Mouse (Mus musculus) embryonic facial prominence, embryonic 11.5 days (tissue): ENCODE data around the gene Pqbp1. TPM values are rescaled to one million over a fixed set of nuclear protein-coding genes. Genes with fewer than 3 reads are reported as not detected.

Experiments used
- ATAC-seq: fragments of 200-750 bp; cut with Nextera tagmentation; replicated peaks from 2 replicates; pipeline ENCODE4 v1.8.0; 2017; ENCODE audit warnings: low read depth; ENCODE audit not compliant: insufficient number of reproducible peaks, low FRiP score, low TSS enrichment
- DNase-seq: peaks from one replicate; pipeline ENCODE4 v3.0.0-alpha.2; 2015; ENCODE audit warnings: low spot score
- H3K27ac ChIP-seq: fragments of 300-500 bp; sonication (generic); replicated peaks from 2 replicates; pipeline ENCODE4 v1.5.1; 2014; ENCODE audit warnings: mild to moderate bottlenecking, low read depth, low read length, control low read depth
- H3K27me3 ChIP-seq: fragments of 300-500 bp; sonication (generic); 2 replicates; pipeline ENCODE4 v1.6.1; 2014; ENCODE audit warnings: mild to moderate bottlenecking, low read length, moderate library complexity, mixed read lengths; ENCODE audit not compliant: control insufficient read depth, insufficient read depth
- H3K36me3 ChIP-seq: fragments of 300-500 bp; sonication (generic); replicated peaks from 2 replicates; pipeline ENCODE4 v1.6.1; 2014; ENCODE audit warnings: low read depth, mild to moderate bottlenecking, low read length, moderate library complexity, mixed read lengths; ENCODE audit not compliant: control insufficient read depth, insufficient read depth
- H3K4me1 ChIP-seq: fragments of 300-500 bp; sonication (generic); 2 replicates; pipeline ENCODE4 v1.6.1; 2014; ENCODE audit warnings: low read length, mixed read lengths; ENCODE audit not compliant: control insufficient read depth, insufficient read depth
- H3K4me2 ChIP-seq: fragments of 300-500 bp; sonication (generic); 2 replicates; pipeline ENCODE4 v1.6.1; 2014; ENCODE audit warnings: low read depth, mild to moderate bottlenecking, control low read depth, low read length, moderate library complexity
- H3K4me3 ChIP-seq: fragments of 300-500 bp; sonication (generic); 2 replicates; pipeline ENCODE4 v1.5.1; 2014; ENCODE audit warnings: low read depth, low read length, control low read depth
- H3K9ac ChIP-seq: fragments of 300-500 bp; sonication (generic); replicated peaks from 2 replicates; pipeline ENCODE4 v1.6.1; 2014; ENCODE audit warnings: mild to moderate bottlenecking, control low read depth, low read length
- H3K9me3 ChIP-seq: fragments of 300-500 bp; sonication (generic); replicated peaks from 2 replicates; pipeline ENCODE4 v1.6.1; 2016; ENCODE audit warnings: mild to moderate bottlenecking, low read length, inconsistent platforms, mixed read lengths; ENCODE audit not compliant: control insufficient read depth
- WGBS: fragments of 180-500 bp; shearing (Covaris S2); extraction: QIAGEN DNeasy Blood & Tissue Kit; methylation state at CpG from one replicate; pipeline ENCODE4 v1.1.7; 2014; 5-methylcytosine and 5-hydroxymethylcytosine counted together
- polyA plus RNA-seq: library from polyadenylated mRNA; unstranded; fragments of >200 nt; fragmentation: Nextera tagmentation; extraction: Ambion mirVana; gene quantifications from 2 replicates; pipeline ENCODE4 v1.2.1, GENCODE M21; 2014

Pqbp1 gene
- polyA plus RNA-seq, 1 experiment from 2014 or later = 146 TPM

DNA sequence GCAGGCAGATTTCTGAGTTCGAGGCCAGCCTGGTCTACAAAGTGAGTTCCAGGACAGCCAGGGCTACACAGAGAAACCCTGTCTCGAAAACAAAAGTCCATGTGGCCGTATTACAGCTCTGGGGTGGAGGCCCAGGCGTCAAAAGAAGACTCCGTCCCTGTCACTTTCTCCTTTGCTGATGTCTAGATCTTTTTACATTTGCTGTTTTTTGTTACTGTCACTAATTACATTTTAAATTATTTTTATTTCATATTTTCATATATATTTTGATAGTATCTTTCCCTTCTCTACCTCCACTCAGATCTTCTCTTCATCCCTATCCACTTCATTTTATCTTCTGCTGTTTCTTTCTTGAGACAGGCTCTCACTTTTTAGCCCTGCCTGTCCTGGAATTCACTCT is 8.7 kb upstream of the Pqbp1 start, which contains the start of gene Gm10491:
TSS of gene Gm10491 (minus strand) at position 101 of the 400 bp plus-strand sequence.
- H3K4me1 ChIP-seq = no peaks in the 10 kb centered on the region
- no peaks in the 10 kb centered on the region for H3K27me3 ChIP-seq
- no peaks in the 10 kb centered on the region for H3K9me3 ChIP-seq
- no peak within 1 kb of the TSS for H3K4me2 ChIP-seq
- DNase-seq (no peak), ATAC-seq (no peak)
- H3K27ac ChIP-seq = no peak within 1 kb of the TSS
- no peaks in the 10 kb centered on the region for H3K36me3 ChIP-seq
- 84% methylated on average over 5 of the region's 5 CpGs for WGBS
- no peak within 1 kb of the TSS for H3K4me3 ChIP-seq
- no peak within 1 kb of the TSS for H3K9ac ChIP-seq

DNA sequence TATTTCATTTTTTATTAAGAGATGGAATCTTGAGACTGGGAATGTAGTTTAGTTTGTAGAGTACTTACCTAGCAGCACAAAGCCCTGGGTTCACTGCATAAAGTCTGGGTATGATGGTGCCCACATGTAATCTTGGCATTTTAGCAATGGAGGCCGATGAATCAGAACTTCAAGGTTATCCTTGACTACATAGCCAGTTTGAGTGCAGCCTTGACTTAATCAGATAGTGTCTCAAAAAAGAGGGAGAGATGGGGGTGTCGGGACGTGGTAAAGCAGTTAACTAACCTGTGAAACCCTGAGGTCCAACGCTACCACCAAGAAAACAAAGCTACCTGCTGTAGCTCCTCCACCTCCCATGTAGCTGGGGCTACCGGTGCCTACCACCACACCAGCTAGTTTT is 5.4 kb upstream of the Pqbp1 start:
- ATAC-seq (no peak), DNase-seq (no peak)
- Histone ChIP-seq H3K4me3 (no peak overlapping the region), H3K9me3 (no peaks in the 10 kb centered on the region), H3K27ac (no peak overlapping the region), H3K4me2 (no peak overlapping the region), H3K36me3 (no peaks in the 10 kb centered on the region), H3K4me1 (no peaks in the 10 kb centered on the region), H3K27me3 (no peaks in the 10 kb centered on the region), H3K9ac (no peak overlapping the region)
- 94% methylated on average over 5 of the region's 5 CpGs for WGBS

DNA sequence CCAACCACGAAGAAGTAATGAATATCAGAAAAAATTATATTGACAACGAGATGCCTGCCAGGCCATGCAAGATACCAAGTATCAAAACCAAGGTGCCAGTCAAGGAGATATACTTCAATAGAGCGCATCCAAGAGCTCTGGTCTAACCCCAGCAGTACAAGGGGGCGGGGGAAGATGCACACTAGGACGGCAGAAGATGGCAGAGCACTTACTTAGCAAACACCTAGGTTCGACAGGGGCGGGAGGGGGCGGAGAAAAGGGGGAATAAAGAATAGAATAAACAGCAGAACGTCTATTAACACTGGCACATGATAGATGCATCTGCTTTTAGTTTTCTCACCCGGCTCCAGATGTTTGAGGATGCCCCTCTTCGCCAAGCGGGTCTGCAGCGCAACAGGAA is 858 bp downstream of the Pqbp1 start:
- DNase-seq (no peak), ATAC-seq (no peak)
- H3K27ac ChIP-seq = no peak overlapping the region
- no peaks in the 10 kb centered on the region for H3K4me1 ChIP-seq
- peak overlapping the region; percentile 41 for H3K4me2 ChIP-seq
- H3K9ac ChIP-seq = peak overlapping the region; percentile 44
- H3K36me3 ChIP-seq = no peaks in the 10 kb centered on the region
- H3K27me3 ChIP-seq = no peaks in the 10 kb centered on the region
- 25% methylated on average over 12 of the region's 13 CpGs for WGBS
- no peaks in the 10 kb centered on the region for H3K9me3 ChIP-seq
- peak overlapping the region; percentile 48 for H3K4me3 ChIP-seq

DNA sequence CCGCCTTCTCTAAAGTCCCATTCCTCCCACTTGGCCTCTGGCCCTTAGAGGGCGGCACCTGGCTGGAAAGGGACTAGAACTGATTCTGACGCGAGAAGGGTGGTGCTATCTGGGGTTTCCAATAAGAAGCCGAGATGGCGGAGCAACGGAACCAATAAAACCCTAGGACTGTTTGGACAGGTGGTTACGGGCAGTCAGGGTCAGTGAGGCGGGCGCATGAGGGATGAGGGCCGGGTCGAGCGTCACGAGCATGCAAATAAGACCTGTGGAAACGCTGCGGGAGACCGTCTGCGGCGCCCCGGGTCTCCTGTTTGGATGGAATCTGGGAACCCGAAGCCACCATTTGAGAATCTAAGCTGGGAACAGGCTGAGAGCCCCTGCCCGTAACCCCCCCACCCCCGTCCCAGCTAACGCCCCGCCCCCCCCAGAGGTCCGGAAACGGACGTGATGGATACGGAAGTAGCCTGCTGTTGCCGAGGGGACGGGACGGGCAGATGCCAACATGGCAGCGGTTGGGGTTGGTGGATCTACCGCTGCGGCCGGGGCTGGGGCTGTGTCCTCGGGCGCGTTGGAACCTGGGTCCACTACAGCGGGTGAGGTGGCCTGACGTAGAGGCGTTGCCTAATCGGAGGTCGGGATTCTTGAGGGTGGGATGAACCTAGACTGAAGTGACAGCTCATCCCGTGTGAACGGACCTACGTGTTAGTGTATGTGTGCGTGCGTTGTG is 15.1 kb downstream of the Pqbp1 start, which contains the start of gene Slc35a2:
TSS of gene Slc35a2 (plus strand) at position 188 of the 727 bp plus-strand sequence.
- DNase-seq (peak; percentile 81), ATAC-seq (peak; percentile 85)
- H3K4me3 ChIP-seq = peak within 1 kb of the TSS; percentile 47
- 21% methylated on average over 49 of the region's 49 CpGs for WGBS
- no peaks in the 10 kb centered on the region for H3K9me3 ChIP-seq
- H3K4me1 ChIP-seq = no peaks in the 10 kb centered on the region
- peak within 1 kb of the TSS; percentile 1 for H3K9ac ChIP-seq
- H3K27me3 ChIP-seq = no peaks in the 10 kb centered on the region
- H3K4me2 ChIP-seq = peak within 1 kb of the TSS; percentile 44
- H3K36me3 ChIP-seq = no peaks in the 10 kb centered on the region
- H3K27ac ChIP-seq = peak within 1 kb of the TSS; percentile 17; the same call in 1 of the 2 replicates

DNA sequence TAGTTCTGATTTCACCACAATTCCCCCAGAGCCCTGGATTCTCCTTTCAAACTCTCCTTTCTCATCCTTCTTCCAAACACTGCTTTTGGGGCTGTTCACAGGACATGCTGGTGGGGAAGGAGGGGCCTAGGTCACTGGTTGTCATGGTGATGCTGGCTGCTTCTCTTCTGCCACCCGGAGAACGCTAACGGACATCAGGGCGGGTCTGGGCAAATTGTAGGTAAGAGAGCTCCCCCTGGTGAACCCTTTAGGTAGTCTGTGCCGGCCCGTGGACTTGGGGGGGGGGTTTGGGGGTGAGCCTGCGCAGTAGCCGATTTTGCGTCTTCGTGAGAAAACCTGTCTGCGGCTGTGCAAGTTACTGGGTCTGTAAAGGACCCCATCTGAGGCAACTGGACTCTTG is 19.2 kb downstream of the Pqbp1 start:
- H3K9ac ChIP-seq = no peak overlapping the region
- no peaks in the 10 kb centered on the region for H3K4me1 ChIP-seq
- DNase-seq = peak; percentile 78
- no peak overlapping the region for H3K4me3 ChIP-seq
- WGBS = 11% methylated on average over 11 of the region's 11 CpGs
- no peaks in the 10 kb centered on the region for H3K9me3 ChIP-seq
- H3K27ac ChIP-seq = no peak overlapping the region
- ATAC-seq = 0 out of 2 replicates have a peak, but pooled peaks have one; percentile 31
- H3K4me2 ChIP-seq = peak overlapping the region; percentile 21; the same call in 1 of the 2 replicates
- H3K27me3 ChIP-seq = no peaks in the 10 kb centered on the region
- H3K36me3 ChIP-seq = no peaks in the 10 kb centered on the region

DNA sequence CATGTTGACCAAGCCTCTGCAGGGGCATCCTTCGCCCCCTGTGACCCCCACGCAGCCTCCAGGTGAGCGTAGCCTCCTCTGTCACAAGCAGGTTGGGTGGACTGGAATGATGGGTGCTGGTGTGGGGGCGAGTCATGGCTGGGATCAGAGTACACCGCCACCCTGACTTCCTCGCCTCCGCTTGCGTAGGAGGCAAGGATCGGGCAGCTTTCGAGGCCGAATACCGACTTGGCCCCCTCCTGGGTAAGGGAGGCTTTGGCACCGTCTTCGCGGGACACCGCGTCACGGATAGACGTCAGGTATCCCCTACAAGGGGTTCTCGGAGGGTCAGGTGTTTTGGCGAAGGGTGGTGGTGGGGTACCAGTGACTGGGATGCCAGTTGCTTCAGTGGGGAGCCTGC is 20.6 kb downstream of the Pqbp1 start:
- Histone ChIP-seq H3K4me1 (no peaks in the 10 kb centered on the region), H3K27ac (no peak overlapping the region), H3K4me3 (peak overlapping the region; percentile 34), H3K9me3 (no peaks in the 10 kb centered on the region), H3K9ac (peak overlapping the region; percentile 43; the same call in 1 of the 2 replicates), H3K4me2 (peak overlapping the region; percentile 76), H3K27me3 (no peaks in the 10 kb centered on the region), H3K36me3 (no peaks in the 10 kb centered on the region)
- ATAC-seq (peak; percentile 31), DNase-seq (no peak)
- WGBS = 16% methylated on average over 21 of the region's 21 CpGs

DNA sequence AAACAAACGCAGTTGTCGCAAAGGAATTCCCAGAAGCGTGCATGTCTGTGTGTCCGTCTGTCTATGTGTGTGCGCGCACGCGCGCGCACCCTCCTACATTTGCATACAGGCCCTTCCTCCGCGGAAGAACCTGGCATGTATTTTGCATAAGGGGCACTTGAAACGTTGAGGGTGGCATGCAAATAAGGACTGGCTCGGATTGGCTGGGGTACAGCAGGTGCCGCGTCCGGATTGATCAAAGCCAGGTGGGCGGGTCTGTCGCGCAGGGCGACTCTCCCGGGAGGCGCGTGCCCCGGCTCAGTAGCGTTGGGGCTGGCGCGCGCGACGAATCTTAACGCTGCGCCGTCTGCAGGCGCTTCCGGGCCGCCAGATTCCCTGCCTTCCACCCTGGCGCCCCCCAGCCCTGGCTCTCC is 21.1 kb downstream of the Pqbp1 start, which contains the start of gene Pim2:
TSS of gene Pim2 (plus strand) at position 256 of the 413 bp plus-strand sequence.
- Histone ChIP-seq H3K27ac (no peak within 1 kb of the TSS), H3K36me3 (no peaks in the 10 kb centered on the region)
- WGBS = 24% methylated on average over 34 of the region's 38 CpGs

DNA sequence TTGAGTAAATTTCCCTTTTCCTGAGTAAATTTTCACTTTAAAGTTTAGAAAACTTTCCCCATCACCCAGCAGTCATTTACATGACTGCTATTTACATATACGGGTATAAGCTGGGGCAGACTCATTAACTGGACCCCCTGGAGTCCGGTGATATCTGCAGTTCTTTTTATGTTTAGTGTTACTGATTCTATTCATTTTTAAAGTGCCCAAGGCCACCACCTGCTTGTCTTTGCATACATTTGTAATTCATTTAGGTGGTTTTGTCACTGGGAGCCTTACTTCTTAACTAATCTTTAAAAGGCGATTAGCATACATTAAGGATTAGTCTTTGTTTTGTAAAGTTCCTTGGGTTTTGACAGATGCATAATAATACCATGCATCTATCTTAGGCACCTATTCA is 29.2 kb downstream of the Pqbp1 start:
- WGBS = 39% methylated on average over 3 of the region's 3 CpGs
- no peak overlapping the region for H3K9ac ChIP-seq

More for the DNA sequence above, 21.1 kb downstream of the Pqbp1 start, which contains the start of gene Pim2:
- Histone ChIP-seq H3K27me3 (no peaks in the 10 kb centered on the region), H3K4me3 (peak within 1 kb of the TSS; percentile 34), H3K4me2 (peak within 1 kb of the TSS; percentile 76), H3K9ac (peak within 1 kb of the TSS; percentile 43; the same call in 1 of the 2 replicates), H3K9me3 (no peaks in the 10 kb centered on the region), H3K4me1 (no peaks in the 10 kb centered on the region)
- ATAC-seq = peak; percentile 83
- DNase-seq = peak; percentile 80

More for the DNA sequence above, 29.2 kb downstream of the Pqbp1 start:
- Histone ChIP-seq H3K27ac (no peak overlapping the region), H3K4me3 (no peak overlapping the region), H3K36me3 (no peaks in the 10 kb centered on the region; the same call in 1 of the 2 replicates), H3K4me1 (no peaks in the 10 kb centered on the region), H3K9me3 (no peaks in the 10 kb centered on the region), H3K4me2 (no peak overlapping the region), H3K27me3 (no peaks in the 10 kb centered on the region)
- no peak for DNase-seq
- no peak for ATAC-seq
